Mouse (Mus musculus) heart, embryonic 12.5 days (tissue): ENCODE data around the gene Pcbp1. TPM values are rescaled to one million over a fixed set of nuclear protein-coding genes. Genes with fewer than 3 reads are reported as not detected.
"Not testable (repeated sequence)": the region's sequence is repeated elsewhere in the genome, so short reads cannot be mapped to it uniquely, and the experiment has no call there.

Experiments
- ATAC-seq: fragments of 200-750 bp; cut with Nextera tagmentation; 2 replicates; pipeline ENCODE4 v1.8.0; 2017; ENCODE audit warnings: moderate TSS enrichment, moderate library complexity; ENCODE audit not compliant: insufficient number of reproducible peaks, low FRiP score
- H3K27ac ChIP-seq: fragments of 300-500 bp; sonication (generic); 2 replicates; pipeline ENCODE4 v1.5.1; 2016; ENCODE audit warnings: mild to moderate bottlenecking, moderate library complexity; ENCODE audit not compliant: poor library complexity, severe bottlenecking
- H3K27me3 ChIP-seq: fragments of 300-500 bp; sonication (generic); replicated peaks from 2 replicates; pipeline ENCODE4 v1.6.1; 2016; ENCODE audit warnings: mild to moderate bottlenecking, moderate library complexity
- H3K36me3 ChIP-seq: fragments of 300-500 bp; sonication (generic); 2 replicates; pipeline ENCODE4 v1.6.1; 2016; ENCODE audit warnings: mild to moderate bottlenecking, moderate library complexity
- H3K4me1 ChIP-seq: fragments of 300-500 bp; sonication (generic); replicated peaks from 2 replicates; pipeline ENCODE4 v1.6.1; 2016; ENCODE audit warnings: mild to moderate bottlenecking
- H3K4me2 ChIP-seq: fragments of 300-500 bp; sonication (generic); 2 replicates; pipeline ENCODE4 v1.6.1; 2016; ENCODE audit warnings: mild to moderate bottlenecking, moderate library complexity
- H3K4me3 ChIP-seq: fragments of 300-500 bp; sonication (generic); 2 replicates; pipeline ENCODE4 v1.5.1; 2016; ENCODE audit warnings: mild to moderate bottlenecking
- H3K9ac ChIP-seq: fragments of 300-500 bp; sonication (generic); 2 replicates; pipeline ENCODE4 v1.6.1; 2016; ENCODE audit warnings: mild to moderate bottlenecking, moderate library complexity
- H3K9me3 ChIP-seq: fragments of 300-500 bp; sonication (generic); replicated peaks from 2 replicates; pipeline ENCODE4 v1.6.1; 2016; ENCODE audit warnings: mild to moderate bottlenecking, moderate library complexity
- WGBS: fragments of 180-500 bp; shearing (Covaris S2); methylation state at CpG from one replicate; pipeline ENCODE4 v1.1.7; 2016; 5-methylcytosine and 5-hydroxymethylcytosine counted together
- polyA plus RNA-seq: library from polyadenylated mRNA; unstranded; fragments of >200 nt; fragmentation: Nextera tagmentation; extraction: Ambion mirVana; gene quantifications from 2 replicates; pipeline ENCODE4 v1.2.1, GENCODE M21; 2016

Pcbp1 gene
- polyA plus RNA-seq, 1 experiment from 2014 or later, result 416 TPM

GRCm38 (mm10) chr6:86493469-86494263 is 32.5 kb downstream of the Pcbp1 start:
- Histone ChIP-seq H3K4me2 (no peak overlapping the region), H3K4me3 (no peak overlapping the region), H3K4me1 (peaks cover 26% of the 10 kb centered on the region), H3K36me3 (no peaks in the 10 kb centered on the region), H3K9ac (no peak overlapping the region), H3K27ac (no peak overlapping the region), H3K9me3 (peaks cover 4% of the 10 kb centered on the region), H3K27me3 (no peaks in the 10 kb centered on the region)
- no peak for ATAC-seq
- WGBS, result 56% methylated on average over 13 of the region's 13 CpGs

- not testable (repeated sequence) for H3K9me3 ChIP-seq, H3K27ac ChIP-seq, H3K9ac ChIP-seq, H3K4me2 ChIP-seq, H3K27me3 ChIP-seq, ATAC-seq, H3K36me3 ChIP-seq, H3K4me3 ChIP-seq
- H3K4me1 ChIP-seq, result peaks cover 24% of the 10 kb centered on the region
- 90% methylated on average over 8 of the region's 8 CpGs for WGBS
These were observed 35.7 kb downstream of the Pcbp1 start for GRCm38 (mm10) chr6:86490413-86490812.

- H3K4me2 ChIP-seq, result no peak overlapping the region
- no peak for ATAC-seq
- peaks cover 2% of the 10 kb centered on the region for H3K9me3 ChIP-seq
- 93% methylated on average over 2 of the region's 2 CpGs for WGBS
- H3K9ac ChIP-seq, result no peak overlapping the region
- no peak overlapping the region for H3K27ac ChIP-seq
- no peaks in the 10 kb centered on the region for H3K36me3 ChIP-seq
- H3K27me3 ChIP-seq, result no peaks in the 10 kb centered on the region
- H3K4me3 ChIP-seq, result no peak overlapping the region
- peaks cover 24% of the 10 kb centered on the region for H3K4me1 ChIP-seq
These were observed 36.2 kb downstream of the Pcbp1 start for GRCm38 (mm10) chr6:86489945-86490344.

- 28% methylated on average over 3 of the region's 3 CpGs for WGBS
- Histone ChIP-seq H3K27ac (peak overlapping the region; percentile 96), H3K27me3 (no peaks in the 10 kb centered on the region), H3K4me1 (peaks cover 23% of the 10 kb centered on the region), H3K9me3 (no peaks in the 10 kb centered on the region), H3K9ac (peak overlapping the region; percentile 64), H3K36me3 (no peaks in the 10 kb centered on the region), H3K4me2 (peak overlapping the region; percentile 65), H3K4me3 (no peak overlapping the region)
- no peak for ATAC-seq
These were observed 38.0 kb downstream of the Pcbp1 start for GRCm38 (mm10) chr6:86488149-86488485.

- Histone ChIP-seq H3K4me2 (peak overlapping the region; percentile 65), H3K4me3 (peak overlapping the region; percentile 14), H3K9ac (peak overlapping the region; percentile 64), H3K36me3 (no peaks in the 10 kb centered on the region), H3K4me1 (peaks cover 23% of the 10 kb centered on the region), H3K9me3 (no peaks in the 10 kb centered on the region), H3K27ac (peak overlapping the region; percentile 96), H3K27me3 (no peaks in the 10 kb centered on the region)
- ATAC-seq, result peak; percentile 86
- WGBS, result 7% methylated on average over 24 of the region's 24 CpGs
These were observed 38.6 kb downstream of the Pcbp1 start for GRCm38 (mm10) chr6:86487358-86488148.

GRCm38 (mm10) chr6:86485943-86486640 is 40.0 kb downstream of the Pcbp1 start:
- H3K4me2 ChIP-seq, result no peak overlapping the region
- no peaks in the 10 kb centered on the region for H3K36me3 ChIP-seq
- no peak for ATAC-seq
- no peaks in the 10 kb centered on the region for H3K27me3 ChIP-seq
- H3K4me3 ChIP-seq, result no peak overlapping the region
- no peaks in the 10 kb centered on the region for H3K9me3 ChIP-seq
- H3K4me1 ChIP-seq, result peaks cover 32% of the 10 kb centered on the region
- H3K27ac ChIP-seq, result no peak overlapping the region
- no peak overlapping the region for H3K9ac ChIP-seq
- 79% methylated on average over 7 of the region's 7 CpGs for WGBS

- Histone ChIP-seq H3K9ac (no peak overlapping the region), H3K4me1 (peaks cover 55% of the 10 kb centered on the region), H3K36me3 (no peaks in the 10 kb centered on the region), H3K9me3 (no peaks in the 10 kb centered on the region), H3K27me3 (no peaks in the 10 kb centered on the region), H3K27ac (no peak overlapping the region), H3K4me3 (no peak overlapping the region), H3K4me2 (no peak overlapping the region)
- 78% methylated on average over 5 of the region's 5 CpGs for whole genome bisulfite sequencing
- ATAC-seq, result no peak
These were observed 44.2 kb downstream of the Pcbp1 start for GRCm38 (mm10) chr6:86481871-86482270.

GRCm38 (mm10) chr6:86480189-86480831 is 45.8 kb downstream of the Pcbp1 start:
- Histone ChIP-seq H3K9me3 (no peaks in the 10 kb centered on the region), H3K27ac (peak overlapping the region; percentile 75), H3K4me1 (peaks cover 68% of the 10 kb centered on the region), H3K4me2 (peak overlapping the region; percentile 41), H3K36me3 (no peaks in the 10 kb centered on the region), H3K9ac (0 out of 2 replicates have a peak overlapping the region, but pooled peaks have one; percentile 54), H3K4me3 (no peak overlapping the region), H3K27me3 (no peaks in the 10 kb centered on the region)
- no peak for ATAC-seq
- WGBS, result 29% methylated on average over 9 of the region's 9 CpGs

- Histone ChIP-seq H3K27ac (peak overlapping the region; percentile 75), H3K9ac (no peak overlapping the region), H3K9me3 (no peaks in the 10 kb centered on the region), H3K4me3 (no peak overlapping the region), H3K36me3 (no peaks in the 10 kb centered on the region), H3K4me2 (no peak overlapping the region), H3K27me3 (no peaks in the 10 kb centered on the region), H3K4me1 (peaks cover 71% of the 10 kb centered on the region)
- no peak for ATAC-seq
These were observed 46.3 kb downstream of the Pcbp1 start for GRCm38 (mm10) chr6:86479816-86480188.

GRCm38 (mm10) chr6:86479311-86479710 is 46.8 kb downstream of the Pcbp1 start:
- WGBS, result 61% methylated on average over 3 of the region's 3 CpGs

More at GRCm38 (mm10) chr6:86479311-86479710, 46.8 kb downstream of the Pcbp1 start:
- ATAC-seq, result peak; percentile 28; the same call in 1 of the 2 replicates
- Histone ChIP-seq H3K27ac (0 out of 2 replicates have a peak overlapping the region, but pooled peaks have one; percentile 42), H3K4me3 (no peak overlapping the region), H3K4me2 (no peak overlapping the region), H3K9ac (no peak overlapping the region), H3K36me3 (no peaks in the 10 kb centered on the region), H3K9me3 (no peaks in the 10 kb centered on the region), H3K4me1 (peaks cover 68% of the 10 kb centered on the region), H3K27me3 (no peaks in the 10 kb centered on the region)
